Mouse (Mus musculus): ENCODE results near the gene Lyl1.

- TF ChIP-seq POLR2AphosphoS2 (IDR thresholded peaks at IDR 0.05; ENCODE audit: insufficient read length, low read depth) (no peak), MYOG (IDR thresholded peaks at IDR 0.05; ENCODE audit: control insufficient read depth in 1 of 3, insufficient read depth in 1 of 3, insufficient read length in 2 of 3, low read depth in 2 of 3) (no peak), TCF12 (IDR thresholded peaks at IDR 0.05; ENCODE audit: insufficient read depth, poor library complexity, severe bottlenecking) (no peak), USF1 (IDR thresholded peaks at IDR 0.05; ENCODE audit: low read depth) (no peak), POLR2A (IDR thresholded peaks at IDR 0.05; ENCODE audit: insufficient read length, low read depth) (no peak), MYOD1 (IDR thresholded peaks at IDR 0.05; ENCODE audit: control insufficient read depth in 1 of 3, insufficient read length in 2 of 3, low read depth in 2 of 3) (no peak), MAX (IDR thresholded peaks at IDR 0.05; ENCODE audit: low read depth) (no peak), E2F4 (IDR thresholded peaks at IDR 0.05; ENCODE audit: insufficient read depth) (no peak), TCF3 (IDR thresholded peaks at IDR 0.05; ENCODE audit: insufficient read length, low read depth) (no peak)
Observed at GRCm38 (mm10) chr8:84655336-84656190, 45.7 kb upstream of the Lyl1 start.

Data from myocyte (in vitro differentiated cells).